Mouse (Mus musculus) c-Kit-positive CD71-positive TER-119-negative erythroid progenitor cells, embryonic 14.5 days (primary cell): ENCODE data around the gene Camk1d.
"Not testable (repeated sequence)": the region's sequence is repeated elsewhere in the genome, so short reads cannot be mapped to it uniquely, and the experiment has no call there.

Source experiments
- DNase-seq: peaks from one replicate; pipeline ENCODE4 v3.0.0-alpha.2; 2013; ENCODE audit warnings: low read depth

Camk1d gene

DNA sequence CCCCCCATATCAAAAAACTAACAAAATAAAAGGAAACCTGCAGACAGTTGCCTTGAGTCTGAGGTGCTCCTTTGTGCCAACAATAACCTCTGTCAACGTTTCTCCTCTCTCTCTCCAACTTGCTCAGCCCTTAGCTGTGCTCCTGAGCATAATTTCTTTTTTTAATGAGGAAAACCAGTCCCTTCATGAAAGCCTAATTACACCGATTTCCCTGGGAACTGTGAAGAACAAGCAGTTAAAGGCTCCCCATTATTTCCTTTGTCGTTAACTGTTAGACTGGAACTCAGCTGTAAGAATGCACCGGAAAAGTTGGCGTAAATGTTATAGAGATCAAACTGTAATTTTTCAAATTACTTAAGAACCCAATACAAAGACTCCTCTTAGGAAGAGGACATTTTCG is 316.3 kb downstream of the Camk1d start:
- DNase-seq: no peak

- no peak for DNase-seq
These were observed 316.8 kb downstream of the Camk1d start for GRCm38 (mm10) chr2:5397468-5397867.

DNA sequence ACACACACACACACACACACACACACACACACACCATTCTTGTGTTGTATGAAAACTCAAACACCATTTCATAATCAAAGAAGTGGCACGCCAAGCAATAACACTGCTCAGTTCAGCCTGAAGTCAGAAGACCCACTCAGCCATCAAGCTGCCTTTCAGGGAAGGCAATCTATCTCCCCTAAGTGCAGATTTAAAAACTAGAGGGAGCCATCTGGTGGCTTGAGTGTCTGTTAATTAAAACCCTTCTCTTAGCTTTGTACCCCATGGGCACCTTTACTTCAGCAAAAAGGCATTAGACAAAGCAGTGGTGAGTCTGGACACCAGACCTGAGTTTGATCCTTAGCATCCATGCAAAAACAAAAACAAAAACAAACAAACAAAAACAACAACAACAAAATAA is 317.9 kb downstream of the Camk1d start:
- no peak for DNase-seq

DNA sequence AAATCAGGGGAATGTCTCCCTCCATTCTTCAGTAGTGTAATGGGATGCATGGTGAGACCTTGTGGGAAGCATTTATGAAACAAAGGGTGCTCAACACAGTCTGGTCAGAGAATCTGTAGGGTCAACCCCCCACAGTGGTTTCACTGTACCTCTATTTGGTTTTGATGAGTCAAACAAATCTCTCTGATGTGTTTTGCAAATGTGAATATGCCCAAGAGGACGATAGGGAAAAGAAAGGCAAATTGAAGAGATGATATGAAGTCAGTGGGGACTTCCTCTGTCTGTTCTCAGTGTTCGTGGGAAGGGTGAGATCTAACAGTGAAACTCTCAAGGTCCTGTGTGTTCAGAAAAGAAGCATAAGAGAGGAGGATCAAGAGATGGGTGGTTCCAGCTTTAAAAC is 318.4 kb downstream of the Camk1d start:
- DNase-seq: no peak

DNA sequence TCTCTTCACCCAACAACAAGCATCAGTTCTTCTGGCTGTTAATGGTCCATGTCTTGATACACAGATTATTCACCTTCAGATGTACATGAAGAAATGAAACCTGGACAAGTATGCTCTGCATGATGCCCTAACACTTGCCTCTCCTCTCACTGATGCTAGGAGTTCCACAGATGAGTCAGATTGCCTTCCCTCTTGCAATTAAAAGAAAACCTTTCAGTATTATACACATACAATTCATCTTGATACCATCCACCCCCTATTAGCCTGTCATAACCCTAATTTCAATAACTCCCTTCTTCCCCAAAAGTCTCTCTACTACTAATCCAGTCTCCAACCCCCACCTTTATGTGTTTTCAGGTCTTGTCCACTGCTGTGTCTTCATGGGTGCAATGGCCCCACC is 321.4 kb downstream of the Camk1d start:
- DNase-seq: no peak

- no peak for DNase-seq
These were observed 321.8 kb downstream of the Camk1d start for GRCm38 (mm10) chr2:5392470-5392869.

- no peak for DNase-seq
These were observed 325.9 kb downstream of the Camk1d start for GRCm38 (mm10) chr2:5388381-5388780.

GRCm38 (mm10) chr2:5381712-5382710 is 332.3 kb downstream of the Camk1d start:
- no peak for DNase-seq

GRCm38 (mm10) chr2:5380973-5381372 is 333.3 kb downstream of the Camk1d start:
- no peak for DNase-seq

DNA sequence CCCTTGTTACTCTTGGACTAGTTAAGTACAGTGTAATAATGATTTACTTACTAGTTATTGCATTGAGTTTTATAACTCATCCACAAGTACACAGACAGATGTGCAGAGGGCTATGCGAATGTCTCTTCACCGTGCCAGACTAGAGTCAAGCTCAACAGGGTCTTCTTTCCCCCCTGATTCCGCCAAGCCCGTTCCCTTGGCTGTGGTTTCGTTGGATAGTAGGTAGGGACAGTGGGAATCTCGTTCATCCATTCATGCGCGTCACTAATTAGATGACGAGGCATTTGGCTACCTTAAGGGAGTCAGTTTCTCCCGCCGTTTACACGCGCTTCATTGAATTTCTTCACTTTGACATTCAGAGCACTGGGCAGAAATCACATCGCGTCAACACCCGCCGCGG is 335.4 kb downstream of the Camk1d start:
- DNase-seq: not testable (repeated sequence)

DNA sequence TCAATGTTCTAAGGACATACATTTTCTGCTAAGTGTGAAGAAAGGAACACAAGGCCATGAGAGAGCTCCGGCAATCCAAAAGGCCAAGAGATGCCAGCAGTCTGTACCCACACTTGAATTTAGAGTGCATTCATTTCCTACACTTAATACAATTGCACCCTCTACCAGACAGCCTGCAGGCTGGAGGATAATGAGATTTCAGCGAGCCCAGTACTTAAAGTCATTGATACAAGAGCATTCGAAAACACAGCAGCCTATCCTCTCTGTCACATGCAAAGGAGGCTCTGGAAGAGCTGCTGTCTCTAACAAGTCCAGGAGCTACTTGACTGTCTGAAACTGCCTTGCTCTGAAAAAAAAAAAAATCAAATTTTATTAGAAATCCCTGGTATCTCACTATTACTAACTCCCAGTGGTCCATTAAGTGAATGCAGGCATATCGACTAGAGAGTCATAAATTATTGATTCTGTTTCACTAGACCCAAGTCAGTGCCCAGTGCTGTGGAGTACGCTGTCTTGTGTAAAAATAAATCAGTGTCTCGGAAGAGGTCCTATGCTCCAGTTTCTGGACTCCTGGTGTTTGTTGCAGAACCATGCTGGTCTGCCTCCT is 336.1 kb downstream of the Camk1d start:
- DNase-seq: no peak

- DNase-seq: no peak
These were observed 341.4 kb downstream of the Camk1d start for GRCm38 (mm10) chr2:5372886-5373429.

DNA sequence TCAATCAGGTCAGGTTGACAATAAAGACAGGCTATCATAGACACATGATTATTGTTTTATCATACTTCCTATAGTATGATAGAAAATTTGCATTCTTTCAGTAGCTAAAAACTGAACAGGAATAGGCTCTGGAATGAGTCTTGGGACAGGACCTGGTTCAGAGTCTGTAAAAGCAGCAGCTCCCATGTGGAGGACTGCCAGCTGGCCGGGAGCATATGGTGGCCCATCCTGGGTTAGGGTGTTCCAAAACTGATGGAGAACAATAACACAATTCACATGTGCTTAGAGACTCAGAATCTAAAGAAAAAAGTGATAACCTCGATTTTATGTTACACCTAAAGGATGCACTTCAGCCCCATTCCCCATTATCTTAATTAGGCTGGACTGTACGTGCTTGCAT is 343.0 kb downstream of the Camk1d start:
- no peak for DNase-seq

DNA sequence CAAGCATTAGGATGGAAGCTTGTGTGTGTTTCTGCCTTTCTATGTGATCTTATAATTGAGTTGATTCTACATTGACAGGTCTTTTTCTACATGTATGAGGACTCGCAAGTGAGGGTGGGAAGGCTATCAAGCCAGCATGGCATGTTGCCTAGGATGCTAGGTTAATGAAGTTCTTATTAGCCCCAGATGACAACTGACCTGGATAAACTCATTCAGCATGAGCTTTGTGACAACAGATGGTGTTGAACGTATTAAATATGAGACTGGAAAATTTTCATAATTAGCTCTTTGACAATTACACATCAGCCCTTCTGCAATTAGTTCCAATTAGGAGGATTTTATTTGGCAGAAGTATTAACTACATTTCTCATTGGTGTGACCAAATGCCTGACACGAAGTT is 343.7 kb downstream of the Camk1d start:
- no peak for DNase-seq

DNA sequence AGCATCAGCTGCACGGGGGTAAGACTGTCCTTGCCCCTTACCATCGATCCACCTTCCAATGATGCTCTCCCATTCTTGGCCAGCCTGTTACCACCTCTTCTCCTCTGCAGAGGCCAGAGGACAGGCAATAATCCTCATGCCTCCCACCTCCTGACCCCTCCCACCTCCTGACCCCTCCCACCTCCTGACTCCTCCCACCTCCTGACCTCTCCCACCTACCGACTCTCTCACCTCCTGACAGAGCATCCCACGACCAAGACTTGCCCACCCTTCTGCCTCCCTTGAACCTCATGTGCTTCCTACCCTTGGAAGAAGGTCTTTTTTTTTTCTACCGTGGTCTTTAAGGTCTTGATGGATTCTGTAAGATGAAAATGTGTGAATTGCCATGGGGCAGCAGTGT is 350.5 kb downstream of the Camk1d start:
- DNase-seq: no peak

GRCm38 (mm10) chr2:5358049-5358448 is 356.3 kb downstream of the Camk1d start:
- no peak for DNase-seq

DNA sequence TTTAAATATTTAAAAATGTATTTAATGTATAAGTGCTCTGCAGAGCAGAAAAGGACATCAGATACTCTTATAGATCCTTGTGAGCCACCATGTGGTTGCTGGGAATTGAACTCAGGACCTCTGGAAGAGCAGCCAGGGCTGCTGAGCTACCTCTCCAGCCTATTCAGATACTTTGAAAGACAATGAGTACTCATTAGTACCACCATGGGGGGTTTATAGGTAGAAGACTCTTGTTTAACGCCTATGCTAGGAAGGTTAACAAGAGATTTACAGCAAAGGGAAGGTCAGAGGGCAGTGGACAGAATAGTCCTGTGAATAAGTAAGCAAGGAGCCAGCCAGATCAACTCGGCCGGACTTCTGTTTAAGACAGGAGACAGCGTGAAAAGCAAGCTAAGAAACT is 357.3 kb downstream of the Camk1d start:
- no peak for DNase-seq

DNA sequence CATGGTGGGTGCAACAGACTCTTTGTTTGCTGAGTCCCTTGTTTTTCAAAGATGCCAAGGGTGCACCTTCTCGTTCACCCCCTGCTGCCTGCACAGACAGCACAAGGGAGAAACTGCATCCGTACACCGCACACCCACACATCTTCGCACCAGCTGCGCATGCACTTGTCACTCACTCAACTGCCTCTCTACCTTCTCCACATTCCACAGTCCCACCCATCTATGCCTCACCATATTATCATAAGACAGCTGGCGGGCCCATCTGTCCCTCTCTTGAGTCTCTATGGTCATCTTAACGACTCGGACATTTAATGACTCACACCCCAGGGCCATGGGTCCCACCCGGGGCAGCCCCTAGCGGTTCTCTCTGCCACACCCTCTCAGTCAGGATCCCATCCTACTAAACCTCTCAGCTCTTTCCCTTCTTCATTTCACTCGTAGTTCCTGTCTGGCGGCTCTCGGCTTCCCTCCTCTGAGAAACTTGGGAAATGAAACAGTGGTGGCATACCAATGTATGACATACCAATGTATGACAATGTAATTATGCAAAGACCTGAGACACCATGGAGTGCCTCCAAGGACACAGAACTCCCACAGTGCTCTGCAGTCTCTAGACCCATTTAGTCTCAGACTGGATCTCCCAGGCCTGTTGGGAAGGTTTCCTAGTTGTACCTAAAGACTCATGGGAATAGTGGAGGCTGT is 361.3 kb downstream of the Camk1d start:
- no peak for DNase-seq

DNA sequence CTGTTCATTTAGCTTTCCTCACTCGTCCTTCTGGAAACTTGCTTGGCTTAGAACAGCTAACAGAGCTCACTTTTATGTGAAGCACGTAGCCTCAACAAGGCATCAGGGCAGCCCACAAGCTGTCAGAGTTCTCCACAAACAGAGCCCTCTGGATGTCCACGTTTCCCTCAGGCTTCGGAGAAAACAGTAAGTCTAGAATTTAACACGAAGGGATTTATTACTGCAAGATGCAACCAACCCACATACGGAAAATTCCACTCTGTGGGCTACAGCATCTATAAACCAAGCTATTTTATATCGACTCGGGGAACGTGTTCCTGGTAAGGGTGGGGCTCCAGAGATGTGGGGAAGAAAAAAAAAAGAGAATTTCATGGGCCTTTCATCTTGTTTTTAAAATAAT is 369.0 kb downstream of the Camk1d start:
- no peak for DNase-seq

DNA sequence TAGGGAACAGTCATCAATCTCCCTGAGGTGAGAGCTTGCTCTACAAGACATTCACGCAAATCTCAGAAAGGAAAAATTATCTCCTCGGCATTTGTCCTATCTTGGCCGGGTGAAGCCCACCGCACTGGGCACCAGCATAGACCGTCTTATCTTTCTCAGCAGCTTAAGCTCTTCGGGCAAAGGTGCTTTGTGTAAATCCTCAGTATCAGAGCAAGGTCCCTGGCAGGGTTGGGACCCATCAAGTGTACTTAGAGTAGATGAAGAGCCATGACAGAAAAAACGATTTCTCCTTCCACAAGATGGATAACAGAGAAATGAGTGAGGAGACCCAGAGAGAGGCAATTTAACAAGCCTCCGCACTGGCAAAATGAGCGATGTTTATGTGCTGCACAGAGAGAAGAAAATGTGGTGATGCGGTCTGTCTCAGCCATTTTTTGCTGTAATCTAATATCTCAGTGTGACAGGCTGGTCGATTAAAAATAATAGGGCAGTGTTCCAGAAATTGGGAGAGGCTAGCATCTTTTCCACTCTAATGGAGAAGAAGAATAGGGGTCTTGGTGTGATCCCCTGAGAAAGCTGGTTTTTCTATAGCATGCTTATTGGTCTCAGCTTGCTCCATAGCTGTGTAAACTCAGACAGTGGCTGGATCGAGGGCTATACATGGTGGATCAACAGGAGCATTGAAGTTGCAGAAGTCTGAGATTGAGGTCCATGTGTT is 386.6 kb downstream of the Camk1d start:
- DNase-seq: no peak

DNA sequence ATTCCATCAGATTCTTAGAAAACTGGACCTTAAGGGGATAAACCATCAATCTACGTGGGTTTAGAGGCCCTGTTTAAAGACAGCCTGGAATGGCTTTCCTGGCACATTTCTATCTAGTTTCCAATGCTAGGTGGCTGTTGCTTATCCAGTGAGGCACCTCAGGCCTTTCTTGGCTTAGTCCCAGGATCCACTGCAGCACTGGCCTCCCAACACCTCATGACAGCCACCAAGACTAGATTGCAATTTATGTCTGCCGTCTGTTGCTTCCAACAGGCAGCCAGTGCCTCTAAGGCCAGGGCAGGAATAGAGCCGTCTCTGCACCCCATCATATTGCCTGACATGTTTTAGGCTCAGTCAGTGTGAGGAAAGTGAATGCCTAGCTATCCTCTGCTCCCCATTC is 389.5 kb downstream of the Camk1d start:
- no peak for DNase-seq
